8 mouse cellular contexts compared by ENCODE assay signal in the genomic region with DNA sequence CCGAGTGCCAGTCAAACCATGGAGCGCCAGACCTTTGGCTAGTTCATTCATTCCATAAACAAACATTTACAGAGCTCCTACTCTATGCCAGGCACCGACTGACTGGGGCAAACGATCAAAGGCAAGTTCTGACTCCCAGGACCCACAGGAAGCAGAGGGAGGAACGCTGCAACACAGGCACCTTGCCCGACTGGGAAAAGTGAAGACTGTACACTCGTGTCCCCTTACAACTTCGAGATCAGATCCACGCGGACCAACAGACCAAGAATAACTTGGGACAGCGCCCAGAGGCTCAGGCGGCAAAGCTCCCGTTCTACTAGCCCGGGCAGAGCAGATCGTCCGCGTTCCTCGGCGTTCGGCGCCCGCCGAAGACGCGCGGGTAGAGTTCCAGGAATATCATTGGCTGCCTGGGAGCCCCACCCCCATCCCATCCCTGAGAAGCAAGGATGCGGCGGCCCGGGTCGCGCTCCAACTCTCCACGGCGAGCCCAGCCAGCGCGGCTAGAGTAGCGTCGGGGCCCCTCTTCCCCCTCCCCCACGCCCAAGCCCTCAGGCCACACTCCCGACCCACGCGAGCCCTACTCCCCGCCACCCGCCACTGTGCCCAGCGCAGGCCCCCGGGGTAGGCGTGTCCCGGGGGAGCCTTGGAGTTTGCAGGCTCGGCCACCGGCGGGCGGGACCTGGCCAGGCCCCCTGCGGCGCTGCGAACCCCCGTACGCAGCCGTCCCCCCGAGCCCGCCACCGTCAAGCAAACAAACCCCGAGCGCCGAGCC. TPM values are rescaled to one million over a fixed set of nuclear protein-coding genes. Genes with fewer than 3 reads are reported as not detected.
DNase-seq lines count a peak whose midpoint lies in the region; ATAC-seq and TF ChIP-seq lines count a peak whose summit lies in the region.

No protein-coding gene starts in this region.

- H3K27ac ChIP-seq in cerebellum, adult 2 months (ENCODE audit: insufficient read depth, low read length): no peak overlapping the region
- peak overlapping the region; percentile 45 for H3K27ac ChIP-seq in forebrain, embryonic 16.5 days (ENCODE audit: low read length)

- whole genome bisulfite sequencing in cerebellum, adult 2 months: under 1% methylated on average over 63 of the region's 63 CpGs
- WGBS in forebrain, embryonic 16.5 days: under 1% methylated on average over 53 of the region's 63 CpGs

- ATAC-seq in erythroblast, adult 5-6 weeks (replicated peaks; ENCODE audit: low FRiP score, poor library complexity, severe bottlenecking): no peak
- ATAC-seq in forebrain, embryonic 16.5 days: peak; percentile 92

- no peak for TF ChIP-seq POLR2A in cerebellum, adult 2 months (IDR thresholded peaks at IDR 0.05; ENCODE audit: borderline replicate concordance, insufficient read depth, low read length)

- no peaks in the 10 kb centered on the region; the same call in 1 of the 2 replicates for H3K9me3 ChIP-seq in erythroblast, embryonic 14.5 days (ENCODE audit: control insufficient read depth, low read length)
- no peaks in the 10 kb centered on the region for H3K9me3 ChIP-seq in forebrain, embryonic 16.5 days (ENCODE audit: control insufficient read depth, low read length)

- peak overlapping the region; percentile 60 for H3K9ac ChIP-seq in forebrain, embryonic 16.5 days (replicated peaks; ENCODE audit: low read depth, low read length)

- peaks cover 26% of the 10 kb centered on the region for H3K4me1 ChIP-seq in erythroblast, embryonic 14.5 days (ENCODE audit: control insufficient read depth)
- peaks cover 3% of the 10 kb centered on the region; the same call in 1 of the 2 replicates for H3K4me1 ChIP-seq in cerebellum, adult 2 months (ENCODE audit: control insufficient read depth, insufficient read depth, low read length)
- H3K4me1 ChIP-seq in forebrain, embryonic 16.5 days (replicated peaks; ENCODE audit: control insufficient read depth, insufficient read depth, low read length): peaks cover 25% of the 10 kb centered on the region

- no peaks in the 10 kb centered on the region for H3K36me3 ChIP-seq in erythroblast, embryonic 14.5 days (ENCODE audit: control insufficient read depth)
- no peaks in the 10 kb centered on the region for H3K36me3 ChIP-seq in forebrain, embryonic 16.5 days (ENCODE audit: control insufficient read depth, insufficient read depth)

- peak overlapping the region; percentile 74 for H3K4me3 ChIP-seq in erythroblast, embryonic 14.5 days (replicated peaks)
- peak overlapping the region; percentile 59 for H3K4me3 ChIP-seq in cerebellum, adult 2 months (replicated peaks; ENCODE audit: insufficient read depth, low read depth, low read length)
- peak overlapping the region; percentile 79 for H3K4me3 ChIP-seq in forebrain, embryonic 16.5 days (replicated peaks; ENCODE audit: low read length)

- no peak for TF ChIP-seq CTCF in cerebellum, adult 2 months (IDR thresholded peaks at IDR 0.05; ENCODE audit: borderline replicate concordance, insufficient read depth, low read depth, low read length)

- intact Hi-C loops in heart, postnatal 36 days (cut with DNase I): loop anchor here (5.0 kb wide), 1 partner anchor 145 kb away; no protein-coding TSS in a partner anchor

- peaks cover 50% of the 10 kb centered on the region for H3K27me3 ChIP-seq in erythroblast, embryonic 14.5 days (ENCODE audit: control insufficient read depth)
- 0 out of 2 replicates have a peak, but pooled peaks cover 2% of the 10 kb centered on the region for H3K27me3 ChIP-seq in cerebellum, adult 2 months (ENCODE audit: control insufficient read depth, insufficient read depth, low read length)
- H3K27me3 ChIP-seq in forebrain, embryonic 16.5 days (replicated peaks; ENCODE audit: control insufficient read depth, insufficient read depth, low read length): peaks cover 5% of the 10 kb centered on the region

- DNase-seq in cerebellum, adult 2 months: peak; percentile 55 to 56
- peak; percentile 65 to 67 for DNase-seq in heart, postnatal 36 days
- peak; percentile 31 to 45 for DNase-seq in layer of hippocampus, postnatal 36 days
- peak; percentile 78 for DNase-seq in lung, postnatal 36 days
- DNase-seq in right cerebral cortex, postnatal 10 days (ENCODE audit: low spot score in 2 of 2): peak; percentile 71 to 76

- peak overlapping the region; percentile 99 for H3K4me2 ChIP-seq in forebrain, embryonic 16.5 days (ENCODE audit: low read length)

RNA-seq across cellular contexts. Expression of a gene that starts 0.9 kb away (rescaled TPM):
- 0.13 and 0.19 TPM in 2 replicates for polyA plus RNA-seq in erythroblast, embryonic 14.5 days (2012)
- 2.1 TPM in 1 of 2 replicates, not detected in the other for total RNA-seq in erythroblast, adult 5-6 weeks (2015; ENCODE audit: low replicate concordance)
- total RNA-seq in erythroblast, adult 5-6 weeks (2017; ENCODE audit: low replicate concordance): 0.17 TPM in 1 of 2 replicates, not detected in the other
- 13.5 and 13.8 TPM in 2 replicates for polyA plus RNA-seq in cerebellum, adult 2 months (2012; rRNA removed)
- 8.7 and 8.8 TPM in 2 replicates for polyA plus RNA-seq in forebrain, embryonic 16.5 days (2015; fragmentation: Nextera tagmentation; extraction: Ambion mirVana)
- 1 to 10 TPM; 3.9 to 5.6 TPM for total RNA-seq in heart, postnatal 36 days (2021)
- 10 to 100 TPM; 16.3 to 20.5 TPM for total RNA-seq in layer of hippocampus, postnatal 36 days (2021)

RNA-seq across cellular contexts. Expression of a gene that starts 26.7 kb away (rescaled TPM):
- polyA plus RNA-seq in erythroblast, embryonic 14.5 days (2012): 423 and 489 TPM in 2 replicates
- total RNA-seq in erythroblast, adult 5-6 weeks (2015; ENCODE audit: low replicate concordance): 414 and 431 TPM in 2 replicates
- 293 and 496 TPM in 2 replicates for total RNA-seq in erythroblast, adult 5-6 weeks (2017; ENCODE audit: low replicate concordance)
- 480 TPM in 2 replicates for polyA plus RNA-seq in cerebellum, adult 2 months (2012; rRNA removed)
- 452 and 498 TPM in 2 replicates for polyA plus RNA-seq in forebrain, embryonic 16.5 days (2015; fragmentation: Nextera tagmentation; extraction: Ambion mirVana)
- total RNA-seq in heart, postnatal 36 days (2021): 100 to 1,000 TPM; 313 to 343 TPM
- total RNA-seq in layer of hippocampus, postnatal 36 days (2021): 100 to 1,000 TPM; 223 to 244 TPM
